Mouse (Mus musculus) stomach, embryonic 14.5 days (tissue): ENCODE measurements around the gene Magi1. TPM values are rescaled to one million over a fixed set of nuclear protein-coding genes. Genes with fewer than 3 reads are reported as not detected.

ENCODE experiments used
- ATAC-seq: fragments of 200-750 bp; cut with Nextera tagmentation; 2 replicates; pipeline ENCODE4 v1.8.0; 2017; ENCODE audit warnings: low read depth, moderate TSS enrichment; ENCODE audit not compliant: insufficient number of reproducible peaks, insufficient read depth, low FRiP score
- H3K27ac ChIP-seq: fragments of 300-500 bp; sonication (generic); 2 replicates; pipeline ENCODE4 v1.5.1; 2014; ENCODE audit warnings: mild to moderate bottlenecking, low read length, moderate library complexity, mixed read lengths
- H3K27me3 ChIP-seq: fragments of 300-500 bp; sonication (generic); 2 replicates; pipeline ENCODE4 v1.6.1; 2014; ENCODE audit warnings: low read length, control low read depth, mixed read lengths; ENCODE audit not compliant: control insufficient read depth, insufficient read depth
- H3K36me3 ChIP-seq: fragments of 300-500 bp; sonication (generic); 2 replicates; pipeline ENCODE4 v1.6.1; 2014; ENCODE audit warnings: mild to moderate bottlenecking, control low read depth, low read length, moderate library complexity, mixed read lengths; ENCODE audit not compliant: control insufficient read depth, insufficient read depth
- H3K4me1 ChIP-seq: fragments of 300-500 bp; sonication (generic); 2 replicates; pipeline ENCODE4 v1.6.1; 2014; ENCODE audit warnings: low read length, control low read depth, mixed read lengths; ENCODE audit not compliant: control insufficient read depth, insufficient read depth
- H3K4me2 ChIP-seq: fragments of 300-500 bp; sonication (generic); replicated peaks from 2 replicates; pipeline ENCODE4 v1.6.1; 2014; ENCODE audit warnings: low read depth, low read length, control low read depth
- H3K4me3 ChIP-seq: fragments of 300-500 bp; sonication (generic); 2 replicates; pipeline ENCODE4 v1.5.1; 2014; ENCODE audit warnings: low read depth, low read length, control low read depth
- H3K9ac ChIP-seq: fragments of 300-500 bp; sonication (generic); replicated peaks from 2 replicates; pipeline ENCODE4 v1.6.1; 2014; ENCODE audit warnings: low read depth, mild to moderate bottlenecking, control low read depth, low read length, moderate library complexity, mixed read lengths
- H3K9me3 ChIP-seq: fragments of 300-500 bp; sonication (generic); 2 replicates; pipeline ENCODE4 v1.6.1; 2016; ENCODE audit warnings: low read depth, low read length, control low read depth; ENCODE audit not compliant: control insufficient read depth
- WGBS: fragments of 180-500 bp; shearing (Covaris S2); extraction: QIAGEN DNeasy Blood & Tissue Kit; methylation state at CpG from one replicate; pipeline ENCODE4 v1.1.7; 2014; 5-methylcytosine and 5-hydroxymethylcytosine counted together
- polyA plus RNA-seq: library from polyadenylated mRNA; unstranded; fragments of >200 nt; fragmentation: Nextera tagmentation; extraction: Ambion mirVana; gene quantifications from 2 replicates; pipeline ENCODE4 v1.2.1, GENCODE M21; 2014

Magi1 gene
- polyA plus RNA-seq, 1 experiment from 2014 or later = 15.0 TPM

DNA sequence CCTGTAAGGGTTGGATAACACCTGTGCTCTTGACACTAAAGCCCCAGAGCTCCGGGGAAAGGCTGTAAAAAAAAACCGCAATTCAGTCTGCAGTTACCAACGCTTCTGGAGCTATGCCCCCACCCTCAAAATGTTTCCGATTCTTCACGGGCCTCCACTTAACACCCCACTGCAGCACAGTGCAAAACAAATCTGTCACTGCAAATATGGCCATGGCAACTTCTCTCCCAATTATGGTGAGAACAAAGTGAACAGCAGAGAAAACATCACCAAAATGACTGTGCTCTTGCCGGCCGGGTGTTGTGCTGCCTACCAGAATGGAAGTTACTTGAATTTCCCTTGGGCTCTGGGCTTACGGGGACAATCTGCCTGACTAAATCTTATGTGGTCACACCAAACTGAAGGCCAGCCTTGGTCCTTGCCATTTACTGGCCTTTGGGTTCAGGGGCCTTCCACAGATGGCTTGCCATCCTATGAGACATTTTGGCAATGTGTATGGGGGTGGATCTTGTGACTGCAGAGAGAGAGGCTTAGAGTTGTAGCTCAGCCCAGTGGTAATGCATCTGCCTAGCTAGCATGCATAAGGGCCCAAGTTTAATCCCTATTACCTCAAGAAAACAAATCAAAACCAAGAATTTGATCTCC, 286.8 kb downstream of the Magi1 start:
- Histone ChIP-seq H3K9me3 (no peaks in the 10 kb centered on the region), H3K27ac (no peak overlapping the region), H3K27me3 (no peaks in the 10 kb centered on the region), H3K36me3 (no peaks in the 10 kb centered on the region), H3K4me3 (no peak overlapping the region), H3K4me2 (no peak overlapping the region), H3K4me1 (no peaks in the 10 kb centered on the region), H3K9ac (no peak overlapping the region)
- ATAC-seq = no peak
- 86% methylated on average over 8 of the region's 8 CpGs for WGBS

- no peak for ATAC-seq
- WGBS = 29% methylated on average over 3 of the region's 3 CpGs
- Histone ChIP-seq H3K27me3 (no peaks in the 10 kb centered on the region), H3K4me1 (0 out of 2 replicates have a peak, but pooled peaks cover 5% of the 10 kb centered on the region), H3K9ac (no peak overlapping the region), H3K4me3 (no peak overlapping the region), H3K4me2 (no peak overlapping the region), H3K9me3 (no peaks in the 10 kb centered on the region), H3K36me3 (no peaks in the 10 kb centered on the region), H3K27ac (no peak overlapping the region)
Observed at GRCm38 (mm10) chr6:93987561-93987960, 296.2 kb downstream of the Magi1 start.

GRCm38 (mm10) chr6:93985111-93985510, 298.6 kb downstream of the Magi1 start:
- no peaks in the 10 kb centered on the region for H3K9me3 ChIP-seq
- H3K36me3 ChIP-seq = no peaks in the 10 kb centered on the region
- 63% methylated on average over 9 of the region's 9 CpGs for WGBS
- no peak overlapping the region for H3K27ac ChIP-seq
- no peaks in the 10 kb centered on the region for H3K27me3 ChIP-seq
- no peaks in the 10 kb centered on the region for H3K4me1 ChIP-seq
- H3K4me3 ChIP-seq = no peak overlapping the region
- no peak for ATAC-seq
- H3K9ac ChIP-seq = no peak overlapping the region
- H3K4me2 ChIP-seq = no peak overlapping the region

GRCm38 (mm10) chr6:93983551-93983950, 300.2 kb downstream of the Magi1 start:
- H3K27ac ChIP-seq = no peak overlapping the region
- WGBS = 74% methylated on average over 3 of the region's 3 CpGs
- H3K4me1 ChIP-seq = no peaks in the 10 kb centered on the region
- no peak overlapping the region for H3K4me2 ChIP-seq
- no peaks in the 10 kb centered on the region for H3K36me3 ChIP-seq
- H3K9ac ChIP-seq = no peak overlapping the region
- H3K9me3 ChIP-seq = no peaks in the 10 kb centered on the region
- no peak overlapping the region for H3K4me3 ChIP-seq
- no peaks in the 10 kb centered on the region for H3K27me3 ChIP-seq
- no peak for ATAC-seq

DNA sequence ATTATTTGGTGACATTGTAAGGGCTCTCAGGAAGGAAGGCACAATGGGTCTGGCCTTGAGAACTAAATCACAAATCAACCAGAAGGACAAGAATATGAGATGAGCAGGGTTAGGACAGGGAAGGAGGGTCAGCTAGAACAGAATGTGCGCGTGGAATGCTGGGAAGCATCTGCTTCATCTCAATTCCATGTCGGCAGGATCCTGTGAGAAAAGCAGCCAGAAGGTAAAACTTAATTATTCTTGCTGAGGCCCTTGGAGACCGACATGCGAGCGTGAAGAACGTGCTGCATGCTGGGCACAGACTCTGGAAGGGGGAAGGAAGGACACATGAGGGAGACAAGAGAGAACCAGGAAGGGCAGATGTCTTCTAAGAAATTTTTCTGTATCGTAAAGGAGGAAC, 302.5 kb downstream of the Magi1 start:
- Histone ChIP-seq H3K27ac (no peak overlapping the region; the same call in 1 of the 2 replicates), H3K36me3 (no peaks in the 10 kb centered on the region), H3K4me3 (no peak overlapping the region), H3K4me2 (no peak overlapping the region), H3K4me1 (no peaks in the 10 kb centered on the region), H3K9me3 (no peaks in the 10 kb centered on the region), H3K9ac (no peak overlapping the region), H3K27me3 (no peaks in the 10 kb centered on the region)
- no peak for ATAC-seq
- WGBS = 44% methylated on average over 8 of the region's 8 CpGs

DNA sequence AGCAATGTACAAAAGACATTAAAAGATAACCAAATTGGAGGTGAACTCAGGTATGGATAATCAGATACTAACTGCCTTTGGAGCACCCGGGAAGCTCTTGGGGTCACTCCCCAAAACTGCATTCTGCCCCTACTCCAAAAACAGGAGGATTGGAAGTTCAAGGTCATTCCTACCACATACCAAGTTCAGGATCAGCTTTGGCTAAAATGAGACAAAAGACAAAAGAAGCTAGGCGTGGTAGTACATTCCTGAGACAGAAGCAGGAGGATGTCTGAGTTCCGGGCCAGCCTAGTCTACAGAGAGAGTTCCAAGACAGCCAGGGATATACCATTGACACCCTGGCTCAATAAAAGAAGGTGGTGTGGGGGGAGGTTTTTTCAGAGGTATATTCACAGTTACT, 304.5 kb downstream of the Magi1 start:
- Histone ChIP-seq H3K27ac (no peak overlapping the region), H3K9ac (no peak overlapping the region), H3K27me3 (no peaks in the 10 kb centered on the region), H3K36me3 (no peaks in the 10 kb centered on the region), H3K4me2 (no peak overlapping the region), H3K9me3 (no peaks in the 10 kb centered on the region), H3K4me3 (no peak overlapping the region), H3K4me1 (no peaks in the 10 kb centered on the region)
- ATAC-seq = no peak
- 85% methylated on average over 3 of the region's 3 CpGs for WGBS

DNA sequence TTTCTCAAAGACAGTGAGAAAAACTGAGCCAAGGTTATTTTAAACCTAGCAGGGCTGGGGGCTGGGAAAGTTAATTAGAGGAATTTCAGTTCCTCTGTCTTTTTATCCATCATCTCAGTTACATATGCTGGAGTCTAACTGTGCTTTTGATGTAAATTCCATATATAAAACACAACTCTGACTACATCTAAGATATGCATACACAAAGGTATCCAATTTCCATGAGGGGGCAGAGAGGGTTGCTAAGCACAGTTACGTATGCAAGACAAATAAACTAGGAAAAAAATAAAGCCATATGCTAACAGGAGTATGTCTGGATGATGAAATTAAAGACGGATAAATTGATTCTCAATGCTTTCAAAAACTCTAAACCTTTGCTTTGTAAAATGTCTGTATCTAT, 315.0 kb downstream of the Magi1 start:
- Histone ChIP-seq H3K4me1 (no peaks in the 10 kb centered on the region), H3K9me3 (no peaks in the 10 kb centered on the region), H3K27ac (no peak overlapping the region), H3K36me3 (no peaks in the 10 kb centered on the region), H3K27me3 (no peaks in the 10 kb centered on the region), H3K4me2 (no peak overlapping the region), H3K4me3 (no peak overlapping the region), H3K9ac (no peak overlapping the region)
- no peak for ATAC-seq
- WGBS = 49% methylated on average over 2 of the region's 2 CpGs

GRCm38 (mm10) chr6:93962757-93963336, 320.9 kb downstream of the Magi1 start:
- Histone ChIP-seq H3K36me3 (no peaks in the 10 kb centered on the region), H3K9me3 (no peaks in the 10 kb centered on the region), H3K9ac (no peak overlapping the region), H3K4me2 (no peak overlapping the region), H3K4me1 (no peaks in the 10 kb centered on the region), H3K27me3 (no peaks in the 10 kb centered on the region), H3K4me3 (no peak overlapping the region), H3K27ac (no peak overlapping the region)
- WGBS = 64% methylated on average over 5 of the region's 5 CpGs
- no peak for ATAC-seq

- H3K4me1 ChIP-seq = no peaks in the 10 kb centered on the region
- H3K9ac ChIP-seq = no peak overlapping the region
- H3K27ac ChIP-seq = no peak overlapping the region
- no peaks in the 10 kb centered on the region for H3K36me3 ChIP-seq
- H3K27me3 ChIP-seq = no peaks in the 10 kb centered on the region
- no peak for ATAC-seq
- H3K4me3 ChIP-seq = no peak overlapping the region
- H3K4me2 ChIP-seq = no peak overlapping the region
- 67% methylated on average over 1 of the region's 1 CpGs for WGBS
- H3K9me3 ChIP-seq = no peaks in the 10 kb centered on the region
Observed at GRCm38 (mm10) chr6:93961782-93962181, 321.9 kb downstream of the Magi1 start.
